Mouse (Mus musculus) kidney, embryonic 15.5 days (tissue): ENCODE data around the gene Cbx2. TPM values are rescaled to one million over a fixed set of nuclear protein-coding genes. Genes with fewer than 3 reads are reported as not detected.
A peak's percentile ranks its signal among the peaks of the same experiment; 100 is the strongest.

Experiments
- ATAC-seq: fragments of 200-750 bp; cut with Nextera tagmentation; replicated peaks from 2 replicates; pipeline ENCODE4 v1.8.0; 2017; ENCODE audit warnings: moderate TSS enrichment; ENCODE audit not compliant: low FRiP score
- H3K27ac ChIP-seq: fragments of 300-500 bp; sonication (generic); 2 replicates; pipeline ENCODE4 v1.5.1; 2015; ENCODE audit warnings: mild to moderate bottlenecking, inconsistent platforms
- H3K27me3 ChIP-seq: fragments of 300-500 bp; sonication (generic); 2 replicates; pipeline ENCODE4 v1.6.1; 2015; ENCODE audit warnings: inconsistent platforms
- H3K36me3 ChIP-seq: fragments of 300-500 bp; sonication (generic); 2 replicates; pipeline ENCODE4 v1.6.1; 2015; ENCODE audit warnings: inconsistent platforms
- H3K4me1 ChIP-seq: fragments of 300-500 bp; sonication (generic); 2 replicates; pipeline ENCODE4 v1.6.1; 2015; ENCODE audit warnings: inconsistent platforms
- H3K4me2 ChIP-seq: fragments of 300-500 bp; sonication (generic); 2 replicates; pipeline ENCODE4 v1.6.1; 2015; ENCODE audit warnings: moderate library complexity, mild to moderate bottlenecking, inconsistent platforms
- H3K4me3 ChIP-seq: fragments of 300-500 bp; sonication (generic); replicated peaks from 2 replicates; pipeline ENCODE4 v1.5.1; 2015; ENCODE audit warnings: mild to moderate bottlenecking, inconsistent platforms
- H3K9ac ChIP-seq: fragments of 300-500 bp; sonication (generic); 2 replicates; pipeline ENCODE4 v1.6.1; 2015; ENCODE audit warnings: mild to moderate bottlenecking, inconsistent platforms
- H3K9me3 ChIP-seq: fragments of 300-500 bp; sonication (generic); replicated peaks from 2 replicates; pipeline ENCODE4 v1.6.1; 2016; ENCODE audit warnings: inconsistent platforms
- WGBS: fragments of 180-500 bp; shearing (Covaris S2); methylation state at CpG from one replicate; pipeline ENCODE4 v1.1.7; 2015; ENCODE audit warnings: mixed read lengths; 5-methylcytosine and 5-hydroxymethylcytosine counted together
- polyA plus RNA-seq: library from polyadenylated mRNA; unstranded; fragments of >200 nt; fragmentation: Nextera tagmentation; extraction: Ambion mirVana; gene quantifications from 2 replicates; pipeline ENCODE4 v1.2.1, GENCODE M21; 2015

Cbx2 gene
- polyA plus RNA-seq = 38.9 and 40.7 TPM in 2 replicates

- Histone ChIP-seq H3K27me3 (peaks cover 33% of the 10 kb centered on the region), H3K9me3 (no peaks in the 10 kb centered on the region), H3K4me2 (peak within 1 kb of the TSS; percentile 86), H3K36me3 (peaks cover 23% of the 10 kb centered on the region), H3K4me3 (peak within 1 kb of the TSS; percentile 89), H3K27ac (peak within 1 kb of the TSS; percentile 94), H3K9ac (peak within 1 kb of the TSS; percentile 91), H3K4me1 (peaks cover 48% of the 10 kb centered on the region)
- ATAC-seq = peak; percentile 88
- WGBS = under 1% methylated on average over 92 of the region's 99 CpGs
Observed at GRCm38 (mm10) chr11:119022895-119023615, at the start of gene Cbx2. Gene Cbx2 (plus strand): TSS chr11:119022962.

DNA sequence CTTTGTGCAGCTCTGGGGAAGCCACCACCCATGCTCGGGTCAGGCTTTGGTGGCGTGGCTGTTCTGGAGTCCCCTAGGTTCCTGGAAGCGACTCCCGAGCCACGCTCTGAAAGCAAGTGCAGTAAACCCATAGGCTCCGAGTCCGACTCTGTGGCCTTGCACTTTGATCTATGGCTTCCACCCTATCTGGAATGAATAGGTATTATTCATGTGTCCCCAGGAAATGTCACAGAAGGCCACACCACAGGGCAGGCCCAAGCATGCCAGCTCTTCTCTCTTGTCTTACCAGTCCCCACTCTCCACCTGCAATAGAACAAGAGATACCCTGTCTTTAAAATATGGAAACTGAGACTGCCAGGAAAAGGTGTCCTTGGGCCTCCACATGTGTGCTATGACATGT, 48.4 kb upstream of the Cbx2 start:
- H3K9me3 ChIP-seq = no peaks in the 10 kb centered on the region
- H3K27me3 ChIP-seq = peaks cover 68% of the 10 kb centered on the region
- no peak overlapping the region for H3K27ac ChIP-seq
- peaks cover 6% of the 10 kb centered on the region; the same call in 1 of the 2 replicates for H3K4me1 ChIP-seq
- no peak for ATAC-seq
- no peaks in the 10 kb centered on the region for H3K36me3 ChIP-seq
- H3K4me3 ChIP-seq = no peak overlapping the region
- no peak overlapping the region for H3K9ac ChIP-seq
- no peak overlapping the region for H3K4me2 ChIP-seq
- WGBS = 75% methylated on average over 7 of the region's 7 CpGs

- H3K27me3 ChIP-seq = peaks cover 72% of the 10 kb centered on the region
- no peaks in the 10 kb centered on the region for H3K36me3 ChIP-seq
- 1% methylated on average over 10 of the region's 10 CpGs for WGBS
- no peak for ATAC-seq
- no peak overlapping the region for H3K27ac ChIP-seq
- H3K4me3 ChIP-seq = no peak overlapping the region
- H3K4me1 ChIP-seq = peaks cover 6% of the 10 kb centered on the region; the same call in 1 of the 2 replicates
- no peaks in the 10 kb centered on the region for H3K9me3 ChIP-seq
- H3K9ac ChIP-seq = no peak overlapping the region
- peak overlapping the region; percentile 5; the same call in 1 of the 2 replicates for H3K4me2 ChIP-seq
Observed at GRCm38 (mm10) chr11:118975427-118975826, 47.3 kb upstream of the Cbx2 start.

GRCm38 (mm10) chr11:118975917-118976316, 46.8 kb upstream of the Cbx2 start:
- Histone ChIP-seq H3K9me3 (no peaks in the 10 kb centered on the region), H3K4me3 (no peak overlapping the region), H3K9ac (no peak overlapping the region), H3K27me3 (peaks cover 71% of the 10 kb centered on the region), H3K4me1 (peaks cover 6% of the 10 kb centered on the region; the same call in 1 of the 2 replicates), H3K27ac (no peak overlapping the region), H3K4me2 (peak overlapping the region; percentile 5; the same call in 1 of the 2 replicates), H3K36me3 (no peaks in the 10 kb centered on the region)
- no peak for ATAC-seq
- WGBS = 16% methylated on average over 12 of the region's 12 CpGs

DNA sequence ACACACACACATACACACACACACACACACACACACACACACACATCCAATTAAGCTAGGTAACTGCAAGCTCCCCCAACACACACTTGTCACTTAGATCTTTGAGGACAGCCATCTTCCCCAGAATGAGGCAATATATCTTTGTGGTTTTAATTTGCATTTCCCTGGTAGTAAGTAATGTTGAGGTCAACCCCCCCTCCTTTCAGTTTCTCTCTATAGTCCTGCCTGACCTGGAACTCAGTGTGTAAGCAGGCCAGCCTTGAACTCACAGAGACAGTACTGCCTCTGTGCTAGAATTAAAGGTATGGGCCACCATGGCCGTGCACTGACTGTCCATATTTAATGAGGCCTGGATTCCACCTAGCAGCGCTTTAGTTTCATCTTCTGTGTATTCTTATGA, 42.4 kb upstream of the Cbx2 start:
- 74% methylated on average over 2 of the region's 2 CpGs for WGBS
- peaks cover 39% of the 10 kb centered on the region for H3K27me3 ChIP-seq
- peaks cover 6% of the 10 kb centered on the region; the same call in 1 of the 2 replicates for H3K4me1 ChIP-seq
- no peak overlapping the region for H3K27ac ChIP-seq
- H3K4me2 ChIP-seq = no peak overlapping the region
- H3K4me3 ChIP-seq = no peak overlapping the region
- H3K36me3 ChIP-seq = no peaks in the 10 kb centered on the region
- H3K9me3 ChIP-seq = no peaks in the 10 kb centered on the region
- no peak for ATAC-seq
- no peak overlapping the region for H3K9ac ChIP-seq

DNA sequence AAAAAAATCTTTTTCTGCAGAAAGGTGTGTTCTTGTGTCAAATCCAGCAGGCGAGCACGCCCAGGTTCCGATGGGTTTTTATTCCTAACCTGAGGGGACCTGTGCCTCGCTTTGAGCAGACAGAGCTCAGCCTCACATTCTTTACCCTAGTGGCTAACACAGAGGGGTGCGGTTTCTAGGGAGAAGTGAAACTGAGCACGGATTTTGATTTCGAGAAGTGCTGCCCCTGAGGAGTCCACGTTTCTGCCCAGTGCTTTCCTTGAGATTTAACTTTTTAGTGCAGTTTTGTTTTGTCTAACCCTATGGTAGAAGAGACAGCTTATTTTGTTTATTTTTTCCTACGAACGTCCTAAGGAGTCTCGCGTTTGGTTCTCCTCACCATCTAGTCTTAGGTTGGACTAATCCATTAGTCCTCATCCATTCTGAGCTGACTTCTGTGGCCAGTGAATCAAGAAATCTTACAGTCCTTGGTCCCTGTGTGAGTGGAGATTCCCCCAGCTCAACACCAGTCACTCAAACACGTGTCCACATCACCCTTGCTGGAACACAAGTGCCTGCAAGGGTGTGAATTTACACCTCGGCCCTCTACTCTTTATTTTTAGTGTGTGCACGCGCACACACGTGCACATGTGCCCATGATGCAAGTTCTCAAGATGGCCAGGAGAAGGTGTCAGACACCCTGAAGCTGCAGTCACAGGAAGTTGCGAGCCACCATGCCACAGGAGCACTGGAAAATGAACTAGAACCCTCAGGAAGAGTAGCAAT, 41.6 kb upstream of the Cbx2 start:
- no peak overlapping the region for H3K27ac ChIP-seq
- 61% methylated on average over 18 of the region's 18 CpGs for WGBS

DNA sequence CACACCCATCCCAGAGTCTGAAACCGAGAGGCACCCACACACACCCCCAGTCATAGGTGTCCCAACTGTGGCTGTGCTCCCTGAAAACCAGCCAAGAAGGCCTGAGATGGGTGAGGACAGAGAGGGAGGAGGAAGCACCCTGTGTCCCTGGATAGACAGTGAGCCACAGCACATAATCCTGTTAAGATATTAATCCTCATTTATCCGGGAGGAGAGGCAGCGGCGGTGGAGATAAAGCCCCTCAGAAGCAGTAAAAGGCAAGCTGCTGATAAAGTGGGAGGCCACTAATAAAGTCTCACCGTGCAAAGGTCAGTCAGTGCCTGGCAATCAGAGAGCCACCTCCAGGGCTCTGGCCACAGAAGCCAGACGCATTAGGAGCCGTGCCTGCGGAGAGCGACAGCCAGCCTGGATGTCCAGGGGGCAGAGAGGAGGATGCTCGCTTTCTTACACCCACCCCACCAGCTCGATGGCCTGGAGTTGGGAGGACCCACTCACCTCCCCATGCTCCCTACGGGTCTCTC, 40.1 kb upstream of the Cbx2 start:
- Histone ChIP-seq H3K4me1 (no peaks in the 10 kb centered on the region), H3K9ac (no peak overlapping the region), H3K36me3 (no peaks in the 10 kb centered on the region), H3K27ac (no peak overlapping the region), H3K4me3 (no peak overlapping the region), H3K4me2 (no peak overlapping the region), H3K27me3 (peaks cover 26% of the 10 kb centered on the region), H3K9me3 (no peaks in the 10 kb centered on the region)
- no peak for ATAC-seq
- WGBS = 46% methylated on average over 12 of the region's 12 CpGs

More for the DNA sequence above, 41.6 kb upstream of the Cbx2 start:
- H3K4me1 ChIP-seq = no peaks in the 10 kb centered on the region
- H3K9ac ChIP-seq = no peak overlapping the region
- ATAC-seq = no peak
- H3K4me3 ChIP-seq = no peak overlapping the region
- no peak overlapping the region for H3K4me2 ChIP-seq
- no peaks in the 10 kb centered on the region for H3K36me3 ChIP-seq
- H3K27me3 ChIP-seq = peaks cover 32% of the 10 kb centered on the region
- no peaks in the 10 kb centered on the region for H3K9me3 ChIP-seq

GRCm38 (mm10) chr11:118985571-118985970, 37.2 kb upstream of the Cbx2 start:
- H3K9ac ChIP-seq = no peak overlapping the region
- no peaks in the 10 kb centered on the region for H3K4me1 ChIP-seq
- H3K27me3 ChIP-seq = peaks cover 6% of the 10 kb centered on the region; the same call in 1 of the 2 replicates
- no peak overlapping the region for H3K27ac ChIP-seq
- H3K36me3 ChIP-seq = no peaks in the 10 kb centered on the region
- no peak for ATAC-seq
- 63% methylated on average over 5 of the region's 5 CpGs for WGBS
- no peaks in the 10 kb centered on the region for H3K9me3 ChIP-seq
- H3K4me3 ChIP-seq = no peak overlapping the region
- no peak overlapping the region for H3K4me2 ChIP-seq

DNA sequence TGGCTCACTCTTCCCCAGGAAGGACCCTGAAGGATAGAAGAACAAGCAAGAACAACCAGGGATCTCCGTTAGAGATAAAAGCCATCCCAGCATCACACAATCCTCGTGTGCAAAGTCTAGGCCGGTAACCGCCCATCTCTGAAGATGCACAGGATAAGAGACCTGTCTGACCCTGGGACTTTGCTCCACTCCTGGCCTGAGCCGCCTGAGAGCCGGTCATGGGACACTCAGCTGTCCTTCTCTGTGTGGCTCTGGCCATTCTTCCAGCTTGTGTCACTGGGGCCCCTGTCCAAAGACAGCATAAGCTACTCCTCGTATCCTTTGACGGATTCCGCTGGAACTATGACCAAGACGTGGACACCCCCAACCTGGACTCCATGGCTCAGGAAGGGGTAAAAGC, 34.8 kb upstream of the Cbx2 start, which contains the start of gene Enpp7:
Gene Enpp7, plus strand, starts transcription at position 190 of the 400 bp plus-strand sequence.
- WGBS = 91% methylated on average over 10 of the region's 10 CpGs

DNA sequence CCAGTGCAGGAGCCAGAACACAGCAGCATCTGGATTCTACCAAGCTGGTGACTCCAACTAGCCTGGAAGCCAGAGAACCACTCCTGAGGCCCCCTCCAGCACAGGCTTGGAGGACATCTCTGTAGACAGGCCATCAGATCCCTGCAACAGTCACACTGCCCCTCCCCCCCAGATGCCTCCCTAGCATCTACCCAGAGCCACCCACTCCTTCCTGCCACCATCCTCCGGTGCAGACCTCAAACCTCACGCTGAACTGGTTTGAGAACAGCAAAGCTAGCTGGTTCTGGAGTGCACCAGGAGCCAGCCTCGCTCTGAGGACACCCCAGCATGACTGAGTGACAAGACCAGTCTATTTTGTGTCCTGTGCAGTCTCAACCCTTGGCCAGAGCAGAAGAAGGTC, 30.0 kb upstream of the Cbx2 start:
- no peaks in the 10 kb centered on the region for H3K36me3 ChIP-seq
- H3K4me2 ChIP-seq = no peak overlapping the region
- no peak for ATAC-seq
- WGBS = 66% methylated on average over 3 of the region's 3 CpGs
- H3K9me3 ChIP-seq = no peaks in the 10 kb centered on the region
- no peak overlapping the region for H3K27ac ChIP-seq
- peaks cover 19% of the 10 kb centered on the region for H3K27me3 ChIP-seq
- no peak overlapping the region for H3K9ac ChIP-seq
- H3K4me3 ChIP-seq = no peak overlapping the region
- H3K4me1 ChIP-seq = 0 out of 2 replicates have a peak, but pooled peaks cover 5% of the 10 kb centered on the region

More for the DNA sequence above, 34.8 kb upstream of the Cbx2 start, which contains the start of gene Enpp7:
- H3K9me3 ChIP-seq = no peaks in the 10 kb centered on the region
- H3K36me3 ChIP-seq = no peaks in the 10 kb centered on the region
- no peak for ATAC-seq
- H3K27me3 ChIP-seq = peaks cover 4% of the 10 kb centered on the region; the same call in 1 of the 2 replicates
- no peak within 1 kb of the TSS for H3K27ac ChIP-seq
- H3K4me2 ChIP-seq = no peak within 1 kb of the TSS
- H3K9ac ChIP-seq = no peak within 1 kb of the TSS
- no peak within 1 kb of the TSS for H3K4me3 ChIP-seq
- no peaks in the 10 kb centered on the region for H3K4me1 ChIP-seq

GRCm38 (mm10) chr11:118995448-118995847, 27.3 kb upstream of the Cbx2 start:
- Histone ChIP-seq H3K4me2 (no peak overlapping the region), H3K9me3 (no peaks in the 10 kb centered on the region), H3K27ac (no peak overlapping the region), H3K27me3 (peaks cover 45% of the 10 kb centered on the region), H3K4me1 (peaks cover 21% of the 10 kb centered on the region), H3K9ac (no peak overlapping the region), H3K4me3 (no peak overlapping the region), H3K36me3 (no peaks in the 10 kb centered on the region)
- ATAC-seq = 0 out of 2 replicates have a peak, but pooled peaks have one; percentile 60
- 21% methylated on average over 4 of the region's 4 CpGs for WGBS

DNA sequence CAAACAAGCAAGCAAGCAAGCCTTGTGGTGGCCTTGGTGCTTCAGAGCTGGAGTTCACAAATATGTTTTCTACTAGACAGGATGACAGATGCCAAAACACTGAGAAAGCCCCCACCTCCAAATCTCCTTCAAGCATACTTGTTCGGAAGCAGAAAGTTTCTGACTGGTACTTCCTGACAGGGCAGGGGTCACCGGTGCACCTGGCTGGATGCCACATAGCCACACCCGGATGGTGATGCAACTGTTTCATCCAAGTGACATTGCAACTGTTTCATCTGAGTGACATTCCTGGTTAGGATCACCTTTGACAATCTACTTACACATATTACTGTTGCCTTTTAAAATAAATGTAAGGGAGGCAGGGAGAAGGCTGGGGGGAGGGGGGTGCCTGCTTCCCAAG, 25.6 kb upstream of the Cbx2 start:
- no peak overlapping the region for H3K4me3 ChIP-seq
- 66% methylated on average over 3 of the region's 3 CpGs for WGBS
- H3K9me3 ChIP-seq = no peaks in the 10 kb centered on the region; the same call in 1 of the 2 replicates
- no peak overlapping the region for H3K9ac ChIP-seq
- ATAC-seq = no peak
- H3K4me1 ChIP-seq = peaks cover 21% of the 10 kb centered on the region
- peaks cover 57% of the 10 kb centered on the region for H3K27me3 ChIP-seq
- no peak overlapping the region for H3K27ac ChIP-seq
- no peaks in the 10 kb centered on the region for H3K36me3 ChIP-seq
- H3K4me2 ChIP-seq = no peak overlapping the region
